8 mouse cellular contexts compared by ENCODE assay signal in genomic region chr11:101552476-101553300, GRCm38 (mm10). TPM values are rescaled to one million over a fixed set of nuclear protein-coding genes. Genes with fewer than 3 reads are reported as not detected.
DNase-seq lines count a peak whose midpoint lies in the region; ATAC-seq and TF ChIP-seq lines count a peak whose summit lies in the region.

No protein-coding gene starts in this region.

- DNase-seq in gastrocnemius, adult 2 months, result peak; percentile 97
- DNase-seq in hindlimb bud, embryonic 11.5 days (ENCODE audit: extremely low spot score, low read depth, low spot score), result peak; percentile 97
- DNase-seq in left cerebral cortex, adult 8-10 months (ENCODE audit: low spot score in 2 of 2), result peak; percentile 94 to 99
- peak; percentile 96 for DNase-seq in right cerebral cortex, postnatal 25 days
- DNase-seq in yolk sac, embryonic 10.5 days (ENCODE audit: low spot score), result peak; percentile 99

- H3K4me3 ChIP-seq in gastrocnemius, adult 2 months, result peak overlapping the region; percentile 77
- peak overlapping the region; percentile 98 for H3K4me3 ChIP-seq in megakaryocyte, embryonic 14.5 days (replicated peaks)

- peaks cover 42% of the 10 kb centered on the region for H3K4me1 ChIP-seq in megakaryocyte, embryonic 14.5 days

- H3K36me3 ChIP-seq in megakaryocyte, embryonic 14.5 days (replicated peaks; ENCODE audit: low read length), result peaks cover 48% of the 10 kb centered on the region

- ATAC-seq in activated CD4-positive, CD25-positive, alpha-beta regulatory T cell, adult 4 months, result peak; percentile 92
- ATAC-seq in common myeloid progenitor, adult 5-6 weeks (replicated peaks; ENCODE audit: low read depth, poor library complexity, severe bottlenecking), result peak; percentile 90

- no peaks in the 10 kb centered on the region for H3K27me3 ChIP-seq in megakaryocyte, embryonic 14.5 days (replicated peaks)

- intact Hi-C loops in gastrocnemius, adult 2 months (cut with DNase I), result loop anchor here (5.0 to 10.0 kb wide), 2 partner anchors 85 to 238 kb away; partner anchors contain the start of genes Psme3 and Vat1

- H3K27ac ChIP-seq in gastrocnemius, adult 2 months, result peak overlapping the region; percentile 91

- H3K9me3 ChIP-seq in megakaryocyte, embryonic 14.5 days, result no peaks in the 10 kb centered on the region

- TF ChIP-seq CTCF in gastrocnemius, adult 2 months (IDR thresholded peaks at IDR 0.05), result peak; percentile 42

RNA-seq across cellular contexts. Expression of gene Nbr1, which starts 0.7 kb away (rescaled TPM):
- 10 to 100 TPM; 42.3 to 84.0 TPM for polyA plus RNA-seq in activated CD4-positive, CD25-positive, alpha-beta regulatory T cell, adult 4 months (2017; shearing (Covaris generic))
- 47.1 and 61.9 TPM in 2 replicates for total RNA-seq in common myeloid progenitor, adult 5-6 weeks (2017)
- 10 to 100 TPM; 65.3 to 65.6 TPM for total RNA-seq in gastrocnemius, adult 2 months (2021)
- 100 to 1,000 TPM; 131 to 144 (median 133) TPM for total RNA-seq in left cerebral cortex, adult 8-10 months (2022)
- polyA plus RNA-seq in megakaryocyte, embryonic 14.5 days (2012; ENCODE audit: insufficient read depth, low replicate concordance), result 8.2 and 55.6 TPM in 2 replicates

RNA-seq across cellular contexts. Expression of gene Brca1, which starts 0.9 kb away (rescaled TPM):
- 1 to 10 TPM; 5.4 to 5.8 TPM for polyA plus RNA-seq in activated CD4-positive, CD25-positive, alpha-beta regulatory T cell, adult 4 months (2017; shearing (Covaris generic))
- 43.0 and 49.1 TPM in 2 replicates for total RNA-seq in common myeloid progenitor, adult 5-6 weeks (2017)
- total RNA-seq in gastrocnemius, adult 2 months (2021), result under 1 TPM; 0.03 to 0.31 TPM
- 1 to 10 TPM in 3 of 4 experiments, under 1 TPM in 1; 0.78 to 1.4 (median 1.3) TPM for total RNA-seq in left cerebral cortex, adult 8-10 months (2022)
- polyA plus RNA-seq in megakaryocyte, embryonic 14.5 days (2012; ENCODE audit: insufficient read depth, low replicate concordance), result 1.9 TPM in 1 of 2 replicates, not detected in the other

RNA-seq across cellular contexts. Expression of gene Tmem106a, which starts 29.4 kb away (rescaled TPM):
- polyA plus RNA-seq in activated CD4-positive, CD25-positive, alpha-beta regulatory T cell, adult 4 months (2017; shearing (Covaris generic)), result 10 to 100 TPM; 13.4 to 13.6 TPM
- 0.50 and 2.9 TPM in 2 replicates for total RNA-seq in common myeloid progenitor, adult 5-6 weeks (2017)
- total RNA-seq in gastrocnemius, adult 2 months (2021), result 1 to 10 TPM; 1.0 to 2.6 TPM
- total RNA-seq in left cerebral cortex, adult 8-10 months (2022), result 1 to 10 TPM in 3 of 4 experiments, under 1 TPM in 1; 0.97 to 3.1 (median 2.2) TPM
- 3.4 and 23.5 TPM in 2 replicates for polyA plus RNA-seq in megakaryocyte, embryonic 14.5 days (2012; ENCODE audit: insufficient read depth, low replicate concordance)

RNA-seq across cellular contexts. Expression of gene Gm11634, which starts 46.4 kb away (rescaled TPM):
- not detected for polyA plus RNA-seq in activated CD4-positive, CD25-positive, alpha-beta regulatory T cell, adult 4 months (2017; shearing (Covaris generic))
- not detected in 2 replicates for total RNA-seq in common myeloid progenitor, adult 5-6 weeks (2017)
- total RNA-seq in gastrocnemius, adult 2 months (2021), result not detected
- not detected for total RNA-seq in left cerebral cortex, adult 8-10 months (2022)
- polyA plus RNA-seq in megakaryocyte, embryonic 14.5 days (2012; ENCODE audit: insufficient read depth, low replicate concordance), result not detected in 2 replicates

Comparison
In these comparisons a context has a peak if more than half of its experiments do, and no peak if none do; other contexts are left out.
1. Peak in every context shown above with its lines: DNase-seq, ATAC-seq, H3K4me3 ChIP-seq and H3K27ac ChIP-seq.
2. RNA of gene Brca1, which starts 0.9 kb away (total RNA-seq): 43.0 to 49.1 TPM in common myeloid progenitor, adult 5-6 weeks; 0.78 to 1.4 TPM in left cerebral cortex, adult 8-10 months and 0.03 to 0.31 TPM in gastrocnemius, adult 2 months; every median in the first group is over 10 times any median in the second.